Mouse (Mus musculus) gastrocnemius, adult 18-20 months (tissue): Measurements from ENCODE around the gene Olfr889. TPM values are rescaled to one million over a fixed set of nuclear protein-coding genes. Genes with fewer than 3 reads are reported as not detected.
"Not testable (repeated sequence)": the region's sequence is repeated elsewhere in the genome, so short reads cannot be mapped to it uniquely, and the experiment has no call there.

Source experiments
- DNase-seq: peaks from one replicate; pipeline ENCODE4 v3.0.0; 2021; ENCODE audit warnings: low spot score
- long read RNA-seq, 2 experiments: library from polyadenylated mRNA; stranded (forward); transcript quantifications; one replicate each; pipeline ENCODE4 v2.0.0; 2021
- total RNA-seq, 2 experiments: library from RNA; stranded (reverse); gene quantifications; 2 replicates each; pipeline ENCODE4 v1.2.3; 2021

The Olfr889 gene
- not detected for total RNA-seq
- long read RNA-seq, experiment 1 = 0 reads
- long read RNA-seq, experiment 2 = 0 reads

- no peak for DNase-seq
Observed at GRCm38 (mm10) chr9:38114898-38115297, at the start of gene Olfr889. Olfr889 (plus strand) TSS chr9:38115198.

- DNase-seq = no peak
Observed at GRCm38 (mm10) chr9:38083772-38084171, 31.2 kb upstream of the Olfr889 start, which contains the start of gene Olfr887. Olfr887 (plus strand) TSS chr9:38084072.

- no peak for DNase-seq
Observed at GRCm38 (mm10) chr9:38107828-38108227, 7.2 kb upstream of the Olfr889 start, which contains the start of gene Olfr888. Olfr888 (plus strand) TSS chr9:38108128.

- DNase-seq = no peak
Observed at GRCm38 (mm10) chr9:38142217-38142616, 27.2 kb downstream of the Olfr889 start, which contains the start of gene Olfr890. Olfr890 (plus strand) TSS chr9:38142517.

- not testable (repeated sequence) for DNase-seq
Observed at GRCm38 (mm10) chr9:38168341-38168740, 53.3 kb downstream of the Olfr889 start.

Other genes starting within 250 kb of the Olfr889 start
- not detected for gene Olfr145, start 218.5 kb upstream of the Olfr889 start, total RNA-seq
- not detected for gene Olfr878, start 197.4 kb upstream of the Olfr889 start, total RNA-seq
- gene Olfr881, start 123.4 kb upstream of the Olfr889 start, total RNA-seq = not detected
- not detected for gene Olfr883, start 89.4 kb upstream of the Olfr889 start, total RNA-seq
- not detected for gene Olfr884, start 68.6 kb upstream of the Olfr889 start, total RNA-seq
- not detected for gene Olfr885, start 53.9 kb upstream of the Olfr889 start, total RNA-seq
- not detected for gene Olfr887, start 31.1 kb upstream of the Olfr889 start, total RNA-seq
- not detected for gene Olfr888, start 7.1 kb upstream of the Olfr889 start, total RNA-seq
- gene Olfr890, start 27.3 kb downstream of the Olfr889 start, total RNA-seq = not detected
- not detected for gene Olfr891, start 65.6 kb downstream of the Olfr889 start, total RNA-seq
- not detected for gene Olfr893, start 93.2 kb downstream of the Olfr889 start, total RNA-seq
- not detected for gene Olfr894, start 102.9 kb downstream of the Olfr889 start, total RNA-seq
- gene Olfr143, start 137.6 kb downstream of the Olfr889 start, total RNA-seq = not detected
- not detected for gene Olfr895, start 152.7 kb downstream of the Olfr889 start, total RNA-seq
- gene Olfr896-ps1, start 175.9 kb downstream of the Olfr889 start, total RNA-seq = not detected
- gene Olfr25, start 213.9 kb downstream of the Olfr889 start, total RNA-seq = not detected
- gene Olfr898, start 233.2 kb downstream of the Olfr889 start, total RNA-seq = not detected